Mouse (Mus musculus) intestine, postnatal 0 days (tissue): ENCODE measurements at regions not wholly inside any gene's neighbourhood (a gene's known extent, or its start where the extent isn't known, plus 50 kb on each side); places are given as distances from the start of the nearest gene placed in this dataset.

ENCODE experiments used
- ATAC-seq: fragments of 200-750 bp; cut with Nextera tagmentation; 2 replicates; pipeline ENCODE4 v1.8.0; 2017; ENCODE audit warnings: mild to moderate bottlenecking, moderate TSS enrichment, moderate library complexity
- H3K27ac ChIP-seq: fragments of 300-500 bp; sonication (generic); 2 replicates; pipeline ENCODE4 v1.5.1; 2014; ENCODE audit warnings: mild to moderate bottlenecking, low read depth, low read length, moderate library complexity
- H3K27me3 ChIP-seq: fragments of 300-500 bp; sonication (generic); replicated peaks from 2 replicates; pipeline ENCODE4 v1.6.1; 2014; ENCODE audit warnings: low read length, mixed read lengths; ENCODE audit not compliant: control insufficient read depth, insufficient read depth
- H3K36me3 ChIP-seq: fragments of 300-500 bp; sonication (generic); 2 replicates; pipeline ENCODE4 v1.6.1; 2014; ENCODE audit warnings: mild to moderate bottlenecking, moderate library complexity; ENCODE audit not compliant: control insufficient read depth, insufficient read depth
- H3K4me1 ChIP-seq: fragments of 300-500 bp; sonication (generic); replicated peaks from 2 replicates; pipeline ENCODE4 v1.6.1; 2014; ENCODE audit warnings: antibody characterized with exemption, low read length, mixed read lengths; ENCODE audit not compliant: control insufficient read depth, insufficient read depth
- H3K4me2 ChIP-seq: fragments of 300-500 bp; sonication (generic); replicated peaks from 2 replicates; pipeline ENCODE4 v1.6.1; 2014; ENCODE audit warnings: low read depth, mild to moderate bottlenecking, moderate library complexity
- H3K4me3 ChIP-seq: fragments of 300-500 bp; sonication (generic); 2 replicates; pipeline ENCODE4 v1.5.1; 2014; ENCODE audit warnings: low read depth, low read length
- H3K9ac ChIP-seq: fragments of 300-500 bp; sonication (generic); 2 replicates; pipeline ENCODE4 v1.6.1; 2014; ENCODE audit warnings: mild to moderate bottlenecking, low read depth, low read length
- H3K9me3 ChIP-seq: fragments of 300-500 bp; sonication (generic); 2 replicates; pipeline ENCODE4 v1.6.1; 2016; ENCODE audit warnings: mixed run types; ENCODE audit not compliant: control insufficient read depth
- CTCF ChIP-seq: sonication (generic); IDR thresholded peaks from 2 replicates; pipeline ENCODE4 v1.5.1; 2016; ENCODE audit warnings: low read depth, mild to moderate bottlenecking, control low read depth, antibody characterized with exemption, moderate library complexity
- WGBS: fragments of 180-500 bp; shearing (Covaris S2); extraction: QIAGEN DNeasy Blood & Tissue Kit; methylation state at CpG from one replicate; pipeline ENCODE4 v1.1.7; 2014; 5-methylcytosine and 5-hydroxymethylcytosine counted together

DNA sequence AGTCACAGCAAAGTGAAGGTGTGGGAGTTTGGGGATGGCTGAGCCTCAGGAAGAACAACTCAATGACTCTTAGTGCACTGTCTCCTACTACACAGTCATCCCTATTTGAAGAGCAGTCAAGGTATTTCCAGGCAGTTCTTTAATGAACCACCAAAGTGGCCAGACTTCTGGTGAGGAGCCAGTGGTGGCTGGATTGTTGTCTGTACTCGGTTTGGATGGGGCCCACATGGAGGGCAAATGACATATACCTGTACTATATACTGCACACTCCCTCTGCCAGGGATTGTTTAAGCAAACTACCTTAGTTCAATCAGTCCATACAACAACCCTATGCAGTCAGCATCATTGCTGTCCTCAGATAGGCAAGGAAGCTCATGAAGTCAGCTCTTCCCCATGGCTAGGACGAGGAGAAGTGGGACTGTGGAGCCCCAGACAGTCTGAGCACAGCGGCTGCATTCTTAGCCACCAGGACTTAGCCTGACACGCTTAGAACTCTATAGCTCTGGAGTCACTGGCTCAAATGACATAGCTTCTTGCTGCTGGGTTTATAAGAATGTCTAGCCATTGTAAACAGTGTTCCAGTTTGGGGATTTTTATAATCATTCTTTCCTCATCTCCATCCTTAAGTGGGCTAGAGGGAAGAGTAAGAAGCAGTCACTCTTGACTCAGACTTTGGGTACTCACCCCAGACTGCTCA lies 72.8 kb upstream of the Boc start:
- Histone ChIP-seq H3K4me3 (no peak overlapping the region), H3K27ac (no peak overlapping the region), H3K9ac (no peak overlapping the region), H3K9me3 (no peaks in the 10 kb centered on the region), H3K27me3 (no peaks in the 10 kb centered on the region), H3K4me2 (no peak overlapping the region), H3K4me1 (no peaks in the 10 kb centered on the region), H3K36me3 (no peaks in the 10 kb centered on the region)
- no peak for TF ChIP-seq CTCF
- 49% methylated on average over 4 of the region's 4 CpGs for WGBS
- no peak for ATAC-seq

DNA sequence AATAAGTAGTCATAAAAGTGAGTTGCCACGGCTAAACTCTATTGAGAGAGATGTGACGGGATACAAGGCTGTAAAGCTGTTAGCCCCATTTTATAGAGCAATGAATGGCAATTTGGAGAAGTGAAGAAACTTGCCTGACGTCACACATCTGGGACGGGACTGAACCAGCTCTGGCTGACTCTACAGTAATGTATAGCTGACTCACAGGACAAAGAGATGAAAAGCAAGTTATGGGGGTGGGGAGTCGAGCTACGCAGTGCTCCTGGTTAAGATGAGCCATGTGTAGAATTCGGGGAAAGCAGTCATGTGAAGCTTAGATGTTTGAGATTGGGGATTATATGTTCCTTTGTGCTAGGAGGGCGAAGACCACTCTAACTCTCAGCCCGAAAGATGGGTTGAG lies 72.2 kb upstream of the Boc start:
- no peak overlapping the region for H3K4me2 ChIP-seq
- no peak overlapping the region for H3K9ac ChIP-seq
- no peaks in the 10 kb centered on the region for H3K27me3 ChIP-seq
- no peaks in the 10 kb centered on the region for H3K36me3 ChIP-seq
- 67% methylated on average over 9 of the region's 9 CpGs for WGBS
- H3K4me1 ChIP-seq: no peaks in the 10 kb centered on the region
- no peak overlapping the region for H3K27ac ChIP-seq
- TF ChIP-seq CTCF: no peak
- ATAC-seq: no peak
- H3K4me3 ChIP-seq: no peak overlapping the region
- no peaks in the 10 kb centered on the region for H3K9me3 ChIP-seq

DNA sequence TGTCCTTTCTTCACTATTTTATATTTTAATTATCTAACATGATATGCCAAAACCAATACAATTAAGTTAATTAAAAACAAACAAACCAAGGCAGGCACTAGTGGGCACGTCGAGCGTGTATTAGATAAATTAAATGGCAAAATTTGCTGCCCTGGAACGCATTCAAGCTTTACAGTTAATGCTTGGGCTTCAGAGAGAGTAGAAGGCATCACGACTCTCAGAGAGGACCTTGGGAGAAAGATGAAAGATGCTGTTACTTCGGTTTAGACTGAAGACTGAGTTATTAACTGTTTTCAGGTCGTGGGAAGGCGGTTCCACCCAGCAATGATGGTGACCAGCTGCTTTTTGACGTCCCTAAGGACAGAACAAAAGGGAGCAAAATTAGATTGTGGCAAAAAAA lies 71.7 kb upstream of the Boc start:
- no peak overlapping the region for H3K9ac ChIP-seq
- H3K27me3 ChIP-seq: no peaks in the 10 kb centered on the region
- no peaks in the 10 kb centered on the region for H3K36me3 ChIP-seq
- H3K4me2 ChIP-seq: no peak overlapping the region
- no peak overlapping the region for H3K27ac ChIP-seq
- no peaks in the 10 kb centered on the region for H3K4me1 ChIP-seq
- H3K4me3 ChIP-seq: no peak overlapping the region
- no peak for ATAC-seq
- TF ChIP-seq CTCF: no peak
- WGBS: 60% methylated on average over 9 of the region's 9 CpGs
- no peaks in the 10 kb centered on the region for H3K9me3 ChIP-seq

DNA sequence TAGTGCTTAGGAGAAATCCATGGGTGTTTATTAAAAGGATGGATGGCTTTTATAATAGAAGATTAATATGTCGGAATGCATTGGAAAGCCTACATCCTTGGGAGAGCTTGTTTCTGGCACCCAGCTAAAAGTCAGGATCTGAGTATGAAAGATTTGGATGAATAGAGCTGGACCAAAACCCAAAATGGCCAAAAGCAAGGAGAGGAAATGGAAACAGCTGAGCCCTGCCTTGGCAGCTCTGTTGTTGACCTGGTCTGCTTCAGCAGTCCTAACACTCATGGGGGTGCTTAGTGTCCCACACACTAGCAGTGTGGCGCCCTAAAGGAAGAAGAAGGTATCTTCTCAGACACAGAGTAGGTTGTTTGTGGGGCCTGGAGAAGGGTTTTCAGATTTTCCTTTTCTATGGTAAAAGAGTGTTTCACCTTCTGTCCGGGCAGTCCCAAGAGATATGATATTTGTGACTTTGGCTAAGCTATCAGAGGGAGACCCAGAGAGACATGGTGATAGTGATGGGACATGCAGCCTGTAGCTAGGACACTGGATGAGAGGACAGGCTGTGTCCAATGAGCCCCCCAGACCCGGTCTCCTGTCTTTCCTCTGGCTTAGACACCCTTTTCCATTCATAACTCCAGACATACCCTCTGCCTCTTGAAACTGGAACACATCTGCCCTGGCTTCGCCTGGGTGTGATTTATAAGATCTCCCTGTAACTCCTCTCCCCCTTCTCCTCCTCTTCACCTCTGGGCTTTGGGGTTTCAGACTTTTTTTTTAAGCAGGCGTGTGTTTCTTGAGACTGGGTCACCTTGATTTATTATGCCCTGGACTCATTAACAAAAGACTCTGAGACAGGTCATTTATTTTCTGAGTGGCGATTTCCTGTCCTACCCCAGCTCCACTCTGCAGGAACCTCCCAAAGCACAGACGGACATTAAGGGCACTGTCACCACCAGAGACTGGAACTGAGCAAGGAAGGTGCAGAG lies 70.9 kb upstream of the Boc start:
- WGBS: 57% methylated on average over 8 of the region's 8 CpGs
- ATAC-seq: no peak
- no peak overlapping the region for H3K4me2 ChIP-seq
- H3K36me3 ChIP-seq: no peaks in the 10 kb centered on the region
- no peak for TF ChIP-seq CTCF
- no peaks in the 10 kb centered on the region for H3K4me1 ChIP-seq
- H3K9me3 ChIP-seq: no peaks in the 10 kb centered on the region
- H3K27me3 ChIP-seq: no peaks in the 10 kb centered on the region
- no peak overlapping the region for H3K9ac ChIP-seq
- H3K4me3 ChIP-seq: no peak overlapping the region
- no peak overlapping the region for H3K27ac ChIP-seq

DNA sequence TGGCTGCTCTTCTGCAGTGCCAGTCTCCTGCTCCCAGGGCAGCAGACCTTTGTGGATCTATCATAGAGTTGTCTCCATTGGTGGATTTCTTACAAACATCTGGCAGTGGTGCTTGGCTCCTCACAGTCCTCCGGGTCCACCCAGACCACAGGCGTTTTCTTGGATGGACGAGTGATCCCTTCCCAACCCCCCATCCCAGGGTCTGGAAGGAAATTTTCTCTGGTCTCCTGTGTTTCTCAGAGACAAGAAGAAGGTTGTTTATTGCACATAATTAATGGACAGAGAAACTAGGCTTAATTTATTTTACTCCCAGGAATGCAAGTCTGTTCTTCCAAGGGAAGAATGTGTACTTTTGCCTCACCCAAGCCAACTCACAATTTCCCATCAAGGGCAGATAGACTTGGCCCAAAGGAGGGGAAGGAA lies 67.2 kb upstream of the Boc start:
- no peak overlapping the region for H3K27ac ChIP-seq
- H3K4me1 ChIP-seq: no peaks in the 10 kb centered on the region
- no peak for ATAC-seq
- no peak overlapping the region for H3K4me3 ChIP-seq
- no peak overlapping the region for H3K9ac ChIP-seq
- 45% methylated on average over 3 of the region's 3 CpGs for WGBS
- TF ChIP-seq CTCF: no peak
- no peaks in the 10 kb centered on the region for H3K9me3 ChIP-seq
- no peaks in the 10 kb centered on the region for H3K36me3 ChIP-seq
- H3K4me2 ChIP-seq: no peak overlapping the region
- no peaks in the 10 kb centered on the region for H3K27me3 ChIP-seq

DNA sequence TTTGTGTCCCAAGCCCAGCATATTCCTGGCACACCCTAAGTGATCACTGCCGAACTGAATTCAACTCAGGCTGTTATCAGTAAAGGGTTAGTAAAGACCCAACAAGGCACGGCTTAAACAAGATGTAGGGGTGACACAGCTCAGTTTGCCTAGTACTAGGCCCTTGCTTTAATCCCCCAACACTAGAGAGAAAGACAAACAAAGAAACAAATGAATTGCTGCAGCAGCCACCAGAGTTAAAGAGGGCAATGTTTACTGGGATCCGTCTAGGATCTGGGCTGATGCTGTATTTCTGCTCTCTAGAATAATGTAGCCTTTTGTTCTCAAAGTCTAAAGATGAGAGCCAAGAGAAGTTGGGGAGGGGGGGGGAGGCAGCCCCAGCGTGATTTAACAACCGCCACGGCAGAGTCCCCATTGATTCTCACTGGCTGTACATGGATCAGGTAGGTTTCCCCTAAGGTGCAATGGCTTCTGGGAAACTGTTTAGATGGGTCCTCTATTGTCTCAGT lies 66.5 kb upstream of the Boc start:
- WGBS: 46% methylated on average over 6 of the region's 6 CpGs
- Histone ChIP-seq H3K36me3 (no peaks in the 10 kb centered on the region), H3K4me2 (no peak overlapping the region), H3K4me1 (no peaks in the 10 kb centered on the region), H3K27ac (no peak overlapping the region), H3K27me3 (no peaks in the 10 kb centered on the region), H3K9ac (no peak overlapping the region), H3K4me3 (no peak overlapping the region), H3K9me3 (no peaks in the 10 kb centered on the region)
- ATAC-seq: no peak
- no peak for TF ChIP-seq CTCF
